In the genomic region with DNA sequence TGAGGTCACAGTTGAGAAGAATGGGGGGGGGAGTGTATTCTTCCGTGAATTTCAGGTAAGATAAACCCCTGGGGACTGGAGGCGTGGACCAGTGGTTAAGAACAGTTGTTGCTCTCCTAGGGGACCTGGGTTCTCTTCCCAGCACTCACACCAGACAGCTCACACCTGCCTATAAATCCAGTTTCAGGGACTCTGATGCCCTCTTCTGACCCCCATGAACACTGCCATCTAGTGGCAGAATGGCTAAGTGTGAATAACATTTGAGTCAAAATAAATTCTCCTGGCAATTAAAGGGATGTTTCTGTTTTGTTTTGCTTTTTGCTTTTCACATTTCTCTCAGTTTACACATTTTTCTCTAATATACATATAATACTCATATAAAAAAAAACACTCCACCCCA, we compare ENCODE assay signal across 11 mouse cellular contexts.
DNase-seq lines count a peak whose midpoint lies in the region; ATAC-seq and TF ChIP-seq lines count a peak whose summit lies in the region.
"Had no signal": no experiment of that assay in that cellular context is flagged by ENCODE, and none has a peak within 500 bp of the region (broad histone marks: within the 10 kb centered on the region; RNA-seq: fewer than 3 reads in every experiment).

No protein-coding gene starts in this region.

- H3K9me3 ChIP-seq in intestine, postnatal 0 days (ENCODE audit: control insufficient read depth), result no peaks in the 10 kb centered on the region
- H3K9me3 ChIP-seq in intestine, embryonic 15.5 days, result no peaks in the 10 kb centered on the region
- no peaks in the 10 kb centered on the region for H3K9me3 ChIP-seq in lung, postnatal 0 days (ENCODE audit: low read length)

- H3K4me1 ChIP-seq in intestine, postnatal 0 days (replicated peaks; ENCODE audit: control insufficient read depth, insufficient read depth, low read length), result peaks cover 11% of the 10 kb centered on the region; the same call in 1 of the 2 replicates
- peaks cover 10% of the 10 kb centered on the region for H3K4me1 ChIP-seq in intestine, embryonic 15.5 days (replicated peaks)
- 0 out of 2 replicates have a peak, but pooled peaks cover 6% of the 10 kb centered on the region for H3K4me1 ChIP-seq in lung, postnatal 0 days (ENCODE audit: insufficient read depth, low read depth, low read length)

- H3K9ac ChIP-seq in intestine, postnatal 0 days (ENCODE audit: low read depth, low read length), result no peak overlapping the region
- H3K9ac ChIP-seq in intestine, embryonic 15.5 days, result no peak overlapping the region
- no peak overlapping the region for H3K9ac ChIP-seq in lung, postnatal 0 days (replicated peaks; ENCODE audit: low read depth)

- H3K27me3 ChIP-seq in intestine, postnatal 0 days (replicated peaks; ENCODE audit: control insufficient read depth, insufficient read depth, low read length), result no peaks in the 10 kb centered on the region
- H3K27me3 ChIP-seq in intestine, embryonic 15.5 days (replicated peaks), result no peaks in the 10 kb centered on the region
- no peaks in the 10 kb centered on the region for H3K27me3 ChIP-seq in C2C12 (ENCODE audit: control insufficient read depth, insufficient read depth, insufficient read length)
- H3K27me3 ChIP-seq in lung, postnatal 0 days (replicated peaks; ENCODE audit: insufficient read depth, low read length), result no peaks in the 10 kb centered on the region

- WGBS in intestine, postnatal 0 days, result 95% methylated on average over 2 of the region's 2 CpGs
- 71% methylated on average over 2 of the region's 2 CpGs for WGBS in intestine, embryonic 15.5 days
- WGBS in lung, postnatal 0 days, result 58% methylated on average over 2 of the region's 2 CpGs

- peak; percentile 8 for DNase-seq in T-cell, adult 2 months (ENCODE audit: low spot score)
- DNase-seq in lung, postnatal 0 days (ENCODE audit: low spot score), result peak; percentile 62
- DNase-seq in layer of hippocampus, adult 8-10 months (ENCODE audit: low spot score in 2 of 2), result no peak
- DNase-seq in cerebellum, adult 18-20 months, result no peak
- DNase-seq in spleen, postnatal 14 days (ENCODE audit: low spot score in 2 of 2), result no peak
- DNase-seq: kidney, postnatal 14 days had no signal

- H3K4me3 ChIP-seq in intestine, postnatal 0 days (ENCODE audit: low read depth, low read length), result no peak overlapping the region
- H3K4me3 ChIP-seq in intestine, embryonic 15.5 days (replicated peaks), result no peak overlapping the region
- no peak overlapping the region for H3K4me3 ChIP-seq in C2C12 (ENCODE audit: insufficient read depth, poor library complexity, severe bottlenecking)
- no peak overlapping the region for H3K4me3 ChIP-seq in lung, postnatal 0 days (ENCODE audit: low read depth, low read length)

- TF ChIP-seq CTCF in intestine, postnatal 0 days (IDR thresholded peaks at IDR 0.05; ENCODE audit: low read depth), result peak; percentile 80
- peak; percentile 3 for TF ChIP-seq CTCF in C2C12 (IDR thresholded peaks at IDR 0.05; ENCODE audit: control insufficient read depth, insufficient read depth, insufficient read length)
- TF ChIP-seq CTCF in lung, postnatal 0 days (IDR thresholded peaks at IDR 0.05), result peak; percentile 76

- ATAC-seq in intestine, postnatal 0 days, result no peak
- ATAC-seq in intestine, embryonic 15.5 days, result no peak
- ATAC-seq in lung, postnatal 0 days, result no peak
- ATAC-seq: forebrain, embryonic 14.5 days had no signal

- no peaks in the 10 kb centered on the region; the same call in 1 of the 2 replicates for H3K36me3 ChIP-seq in intestine, postnatal 0 days (ENCODE audit: control insufficient read depth, insufficient read depth)
- no peaks in the 10 kb centered on the region for H3K36me3 ChIP-seq in intestine, embryonic 15.5 days
- peaks cover 9% of the 10 kb centered on the region for H3K36me3 ChIP-seq in C2C12 (ENCODE audit: control insufficient read depth, insufficient read depth)
- no peaks in the 10 kb centered on the region for H3K36me3 ChIP-seq in lung, postnatal 0 days (ENCODE audit: insufficient read depth, low read length)

- peaks cover 84% of the 10 kb centered on the region for H3K79me2 ChIP-seq in C2C12 (ENCODE audit: control insufficient read depth, insufficient read depth)

- no peak overlapping the region for H3K4me2 ChIP-seq in intestine, postnatal 0 days (replicated peaks; ENCODE audit: low read depth)
- H3K4me2 ChIP-seq in intestine, embryonic 15.5 days (replicated peaks), result no peak overlapping the region
- no peak overlapping the region for H3K4me2 ChIP-seq in lung, postnatal 0 days (replicated peaks; ENCODE audit: low read depth, low read length)

- no peak for TF ChIP-seq EP300 in lung, postnatal 0 days (IDR thresholded peaks at IDR 0.05)

- H3ac ChIP-seq in C2C12 (ENCODE audit: control insufficient read depth, insufficient read length, low read depth), result no peak overlapping the region

- no peak overlapping the region for H3K27ac ChIP-seq in intestine, postnatal 0 days (ENCODE audit: low read depth, low read length)
- no peak overlapping the region for H3K27ac ChIP-seq in intestine, embryonic 15.5 days
- no peak overlapping the region for H3K27ac ChIP-seq in lung, postnatal 0 days (ENCODE audit: low read length)
- H3K27ac ChIP-seq: macrophage had no signal

- H3K79me3 ChIP-seq in C2C12 (ENCODE audit: low read depth), result peaks cover 47% of the 10 kb centered on the region

TF ChIP-seq in C2C12, 6 proteins besides CTCF, POLR2A, EP300 and RAD21:
- TF ChIP-seq FOSL1 (IDR thresholded peaks at IDR 0.05; ENCODE audit: insufficient read depth, low read length, poor library complexity, severe bottlenecking), result no peak
- TF ChIP-seq USF1 (IDR thresholded peaks at IDR 0.05; ENCODE audit: low read depth), result no peak
- TF ChIP-seq MYOG (IDR thresholded peaks at IDR 0.05; ENCODE audit: control insufficient read depth, extremely low read depth, insufficient read length), result no peak
- TF ChIP-seq MAX (IDR thresholded peaks at IDR 0.05), result no peak
- TF ChIP-seq MYOD1 (IDR thresholded peaks at IDR 0.05; ENCODE audit: control insufficient read depth, insufficient read length, low read depth), result no peak
- TF ChIP-seq CEBPB (IDR thresholded peaks at IDR 0.05; ENCODE audit: low read depth), result no peak

Comparison
In these comparisons a context has a peak if more than half of its experiments do, and no peak if none do; other contexts are left out.
1. CTCF ChIP-seq: peak in every context shown above with its lines; median percentile 80 in intestine, postnatal 0 days; 76 in lung, postnatal 0 days; 3 in C2C12.
2. DNase-seq: peak in T-cell, adult 2 months (single experiment) and lung, postnatal 0 days (single experiment); none in layer of hippocampus, adult 8-10 months (0 of 2), cerebellum, adult 18-20 months (0 of 2) and spleen, postnatal 14 days (0 of 2).